Mouse (Mus musculus) lung, postnatal 14 days (tissue): ENCODE results near the gene Tmtc2.

ENCODE experiments used
- DNase-seq: peaks from one replicate; pipeline ENCODE4 v3.0.0; 2021

Tmtc2 gene

GRCm38 (mm10) chr10:105286221-105286620 lies 288.0 kb downstream of the Tmtc2 start:
- DNase-seq, result no peak

GRCm38 (mm10) chr10:105284171-105284570 lies 290.1 kb downstream of the Tmtc2 start:
- peak; percentile 46 for DNase-seq

- DNase-seq, result no peak
Measured at GRCm38 (mm10) chr10:105280933-105281332, 293.3 kb downstream of the Tmtc2 start.

- no peak for DNase-seq
Measured at GRCm38 (mm10) chr10:105260053-105260452, 314.2 kb downstream of the Tmtc2 start.

- DNase-seq, result peak; percentile 46
Measured at GRCm38 (mm10) chr10:105238291-105238690, 336.0 kb downstream of the Tmtc2 start.

GRCm38 (mm10) chr10:105232864-105233263 lies 341.4 kb downstream of the Tmtc2 start:
- no peak for DNase-seq

- DNase-seq, result no peak
Measured at GRCm38 (mm10) chr10:105230416-105230815, 343.8 kb downstream of the Tmtc2 start.

GRCm38 (mm10) chr10:105228623-105229022 lies 345.6 kb downstream of the Tmtc2 start:
- no peak for DNase-seq

GRCm38 (mm10) chr10:105227631-105228030 lies 346.6 kb downstream of the Tmtc2 start:
- no peak for DNase-seq

- DNase-seq, result no peak
Measured at GRCm38 (mm10) chr10:105225714-105226113, 348.5 kb downstream of the Tmtc2 start.

- DNase-seq, result no peak
Measured at GRCm38 (mm10) chr10:105222904-105223303, 351.3 kb downstream of the Tmtc2 start.

GRCm38 (mm10) chr10:105201491-105201890 lies 372.8 kb downstream of the Tmtc2 start:
- DNase-seq, result no peak

- no peak for DNase-seq
Measured at GRCm38 (mm10) chr10:105200678-105201077, 373.6 kb downstream of the Tmtc2 start.

- DNase-seq, result no peak
Measured at GRCm38 (mm10) chr10:105200092-105200491, 374.2 kb downstream of the Tmtc2 start.

- DNase-seq, result no peak
Measured at GRCm38 (mm10) chr10:105199515-105199914, 374.7 kb downstream of the Tmtc2 start.

GRCm38 (mm10) chr10:105195377-105195776 lies 378.9 kb downstream of the Tmtc2 start:
- DNase-seq, result no peak

GRCm38 (mm10) chr10:105193756-105194460 lies 380.3 kb downstream of the Tmtc2 start:
- DNase-seq, result no peak

- DNase-seq, result no peak
Measured at GRCm38 (mm10) chr10:105192071-105192470, 382.2 kb downstream of the Tmtc2 start.

GRCm38 (mm10) chr10:105189746-105190145 lies 384.5 kb downstream of the Tmtc2 start:
- no peak for DNase-seq

- no peak for DNase-seq
Measured at GRCm38 (mm10) chr10:105186636-105187035, 387.6 kb downstream of the Tmtc2 start.

GRCm38 (mm10) chr10:105168443-105169102 lies 405.7 kb downstream of the Tmtc2 start:
- no peak for DNase-seq

GRCm38 (mm10) chr10:105165291-105165690 lies 409.0 kb downstream of the Tmtc2 start:
- no peak for DNase-seq

- no peak for DNase-seq
Measured at GRCm38 (mm10) chr10:105153789-105154188, 420.5 kb downstream of the Tmtc2 start.

GRCm38 (mm10) chr10:105144382-105144781 lies 429.9 kb downstream of the Tmtc2 start:
- DNase-seq, result no peak

GRCm38 (mm10) chr10:105142201-105142600 lies 432.1 kb downstream of the Tmtc2 start:
- no peak for DNase-seq
